Mouse (Mus musculus): ENCODE data around the gene Peak1.

DNA sequence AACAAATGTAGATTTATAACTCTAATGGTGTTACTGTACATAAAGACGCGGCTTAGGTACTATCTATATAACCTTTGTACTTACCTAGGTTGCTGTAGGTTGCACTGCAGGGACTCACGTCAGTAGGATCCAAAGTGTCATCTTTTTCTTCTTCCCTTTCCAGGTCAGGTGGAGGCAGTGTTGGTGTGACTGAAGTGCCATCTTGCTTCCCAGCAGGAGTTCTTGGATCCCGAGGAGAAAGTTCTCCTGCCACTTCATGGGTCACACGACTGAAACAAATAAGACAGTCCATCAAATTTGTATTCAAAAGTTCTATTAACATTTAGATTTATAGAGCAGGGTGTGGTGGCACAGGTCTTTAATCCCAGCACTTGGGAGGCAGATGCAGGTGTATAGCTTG, 176.8 kb downstream of the Peak1 start:
- no peak for TF ChIP-seq EP300 (IDR thresholded peaks at IDR 0.05; ENCODE audit: low read length)
- TF ChIP-seq CTCF (conservative IDR thresholded peaks at IDR 0.05 in 1 of 2, IDR thresholded peaks at IDR 0.05 in 1 of 2; ENCODE audit: low read depth in 2 of 2, low read length in 2 of 2) = no peak
- no peak for TF ChIP-seq POLR2A (IDR thresholded peaks at IDR 0.05; ENCODE audit: low read depth, low read length)
- no peak for TF ChIP-seq TBP (conservative IDR thresholded peaks at IDR 0.05; ENCODE audit: low read depth, low read length)
- TF ChIP-seq USF1 (IDR thresholded peaks at IDR 0.05; ENCODE audit: low read depth, low read length) = no peak

Data from CH12.LX (cell line).